Mouse (Mus musculus): ENCODE data around the gene C530008M17Rik. TPM values are rescaled to one million over a fixed set of nuclear protein-coding genes. Genes with fewer than 3 reads are reported as not detected.

The C530008M17Rik gene
- total RNA-seq, 2 experiments from 2014 or later, result 59.4 to 61.7 TPM

DNA sequence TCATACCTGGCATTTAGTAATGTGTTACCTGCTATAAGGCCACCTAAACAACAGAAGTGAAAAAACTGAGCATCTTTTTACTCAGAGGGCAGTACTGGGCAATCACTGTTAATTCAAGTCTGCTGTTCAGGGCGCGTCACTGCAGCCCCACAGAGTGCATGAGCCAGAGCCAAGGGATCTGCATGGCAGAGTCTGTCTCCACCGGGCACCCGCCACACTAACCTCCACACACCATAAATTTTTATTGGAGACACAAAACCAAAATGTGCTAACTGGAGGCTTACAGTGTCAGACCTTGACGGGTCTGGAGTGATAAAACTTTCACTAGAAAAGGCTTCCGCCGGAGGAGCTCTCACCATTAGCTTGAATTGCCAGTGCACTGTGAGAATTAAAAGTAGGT lies 57.4 kb downstream of the C530008M17Rik start:
- intact Hi-C loops (cut with DNase I), result no loop called here
- Histone ChIP-seq H3K4me3 (no peak overlapping the region), H3K27ac (no peak overlapping the region)
- DNase-seq (ENCODE audit: extremely low spot score in 1 of 2, low spot score in 2 of 2), result no peak
- no peak for TF ChIP-seq CTCF (IDR thresholded peaks at IDR 0.05)

GRCm38 (mm10) chr5:76719954-76720353 lies 63.6 kb downstream of the C530008M17Rik start:
- no peak overlapping the region for H3K27ac ChIP-seq
- no peak for TF ChIP-seq CTCF (IDR thresholded peaks at IDR 0.05)
- intact Hi-C loops (cut with DNase I), result loop anchor here (5.0 kb wide), 1 partner anchor 122 kb away; no protein-coding TSS in a partner anchor

GRCm38 (mm10) chr5:76724878-76725277 lies 68.6 kb downstream of the C530008M17Rik start:
- no peak overlapping the region for H3K4me3 ChIP-seq
- H3K27ac ChIP-seq, result no peak overlapping the region
- intact Hi-C loops (cut with DNase I), result no loop called here
- TF ChIP-seq CTCF (IDR thresholded peaks at IDR 0.05), result peak; percentile 33
- no peak for DNase-seq (ENCODE audit: extremely low spot score in 1 of 2, low spot score in 2 of 2)

More at GRCm38 (mm10) chr5:76719954-76720353, 63.6 kb downstream of the C530008M17Rik start:
- no peak overlapping the region for H3K4me3 ChIP-seq
- no peak for DNase-seq (ENCODE audit: extremely low spot score in 1 of 2, low spot score in 2 of 2)

GRCm38 (mm10) chr5:76726518-76727103 lies 70.3 kb downstream of the C530008M17Rik start:
- no peak overlapping the region for H3K27ac ChIP-seq
- intact Hi-C loops (cut with DNase I), result no loop called here
- no peak for DNase-seq (ENCODE audit: extremely low spot score in 1 of 2, low spot score in 2 of 2)
- TF ChIP-seq CTCF (IDR thresholded peaks at IDR 0.05), result no peak
- H3K4me3 ChIP-seq, result no peak overlapping the region

GRCm38 (mm10) chr5:76733055-76733641 lies 76.8 kb downstream of the C530008M17Rik start:
- Histone ChIP-seq H3K4me3 (no peak overlapping the region), H3K27ac (no peak overlapping the region)
- DNase-seq (ENCODE audit: extremely low spot score in 1 of 2, low spot score in 2 of 2), result no peak
- intact Hi-C loops (cut with DNase I), result no loop called here
- TF ChIP-seq CTCF (IDR thresholded peaks at IDR 0.05), result no peak

DNA sequence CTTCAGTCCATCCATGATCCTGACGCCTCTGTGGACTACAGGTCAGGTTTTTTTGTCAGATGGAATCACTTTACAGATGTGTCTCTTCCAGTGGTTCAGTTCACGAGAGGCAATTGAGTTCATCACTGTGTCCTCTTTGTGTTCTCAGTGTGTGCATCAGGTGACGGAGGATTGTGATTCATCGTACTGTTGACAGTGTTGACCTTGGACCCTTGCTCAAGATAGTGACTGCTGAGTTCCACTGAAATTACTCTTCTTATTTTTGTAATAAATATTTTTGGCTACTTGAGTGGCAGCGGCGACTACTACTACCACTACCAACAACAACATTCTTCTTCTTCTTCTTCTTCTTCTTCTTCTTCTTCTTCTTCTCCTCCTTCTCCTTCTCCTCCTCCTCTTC lies 85.2 kb downstream of the C530008M17Rik start:
- H3K4me3 ChIP-seq, result no peak overlapping the region
- DNase-seq (ENCODE audit: extremely low spot score in 1 of 2, low spot score in 2 of 2), result no peak
- no peak for TF ChIP-seq CTCF (IDR thresholded peaks at IDR 0.05)
- H3K27ac ChIP-seq, result no peak overlapping the region
- intact Hi-C loops (cut with DNase I), result no loop called here

DNA sequence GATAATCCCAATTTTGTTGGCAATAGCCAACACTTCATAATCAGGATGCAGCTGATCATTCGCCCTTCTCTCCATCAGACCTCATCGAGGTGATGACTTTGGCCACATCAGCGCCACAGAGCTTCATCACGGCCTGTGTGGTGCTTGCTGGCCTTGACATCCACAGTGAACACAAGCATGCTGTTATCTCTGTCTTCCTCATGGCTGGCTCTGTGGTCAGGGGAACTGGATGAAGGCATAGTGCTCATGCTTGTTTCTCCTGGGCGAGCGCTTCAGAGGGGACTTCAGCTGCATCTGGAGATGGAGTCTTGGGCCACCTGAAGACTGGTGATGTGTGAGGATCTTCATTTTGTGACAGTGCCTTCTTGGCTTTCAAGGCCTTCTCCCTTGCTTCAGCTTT lies 85.8 kb downstream of the C530008M17Rik start:
- DNase-seq (ENCODE audit: extremely low spot score in 1 of 2, low spot score in 2 of 2), result no peak
- H3K4me3 ChIP-seq, result no peak overlapping the region
- H3K27ac ChIP-seq, result no peak overlapping the region
- no peak for TF ChIP-seq CTCF (IDR thresholded peaks at IDR 0.05)
- intact Hi-C loops (cut with DNase I), result no loop called here

DNA sequence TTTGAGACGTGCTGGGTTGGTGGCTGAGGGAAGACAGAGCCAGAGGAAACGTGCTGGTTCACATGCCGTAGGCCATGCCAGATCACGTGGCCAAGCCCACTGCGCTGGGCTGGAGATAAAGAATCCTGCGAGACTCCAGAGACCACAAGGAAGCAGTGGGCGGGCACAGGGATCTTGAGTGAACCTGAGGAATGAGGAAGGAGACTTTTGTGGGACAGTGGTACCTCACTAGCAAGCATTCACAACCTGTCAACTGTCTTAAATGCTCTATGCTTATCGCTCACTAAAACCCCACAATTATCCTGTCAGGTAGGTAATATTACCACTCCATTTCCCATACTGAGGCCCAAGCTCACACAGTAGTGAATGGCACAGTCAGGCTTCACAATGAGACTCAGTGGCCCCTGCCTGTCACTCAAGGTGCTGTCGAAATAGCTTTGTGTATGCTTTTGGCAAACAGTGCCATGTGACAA lies 88.5 kb downstream of the C530008M17Rik start:
- TF ChIP-seq CTCF (IDR thresholded peaks at IDR 0.05), result no peak
- H3K27ac ChIP-seq, result no peak overlapping the region
- no peak overlapping the region for H3K4me3 ChIP-seq
- intact Hi-C loops (cut with DNase I), result no loop called here
- DNase-seq (ENCODE audit: extremely low spot score in 1 of 2, low spot score in 2 of 2), result no peak

- TF ChIP-seq CTCF (IDR thresholded peaks at IDR 0.05), result no peak
- Histone ChIP-seq H3K27ac (peak overlapping the region; percentile 9; the same call in 1 of the 2 replicates), H3K4me3 (no peak overlapping the region)
- intact Hi-C loops (cut with DNase I), result no loop called here
- no peak for DNase-seq (ENCODE audit: extremely low spot score in 1 of 2, low spot score in 2 of 2)
Observed at GRCm38 (mm10) chr5:76747851-76748250, 91.5 kb downstream of the C530008M17Rik start.

DNA sequence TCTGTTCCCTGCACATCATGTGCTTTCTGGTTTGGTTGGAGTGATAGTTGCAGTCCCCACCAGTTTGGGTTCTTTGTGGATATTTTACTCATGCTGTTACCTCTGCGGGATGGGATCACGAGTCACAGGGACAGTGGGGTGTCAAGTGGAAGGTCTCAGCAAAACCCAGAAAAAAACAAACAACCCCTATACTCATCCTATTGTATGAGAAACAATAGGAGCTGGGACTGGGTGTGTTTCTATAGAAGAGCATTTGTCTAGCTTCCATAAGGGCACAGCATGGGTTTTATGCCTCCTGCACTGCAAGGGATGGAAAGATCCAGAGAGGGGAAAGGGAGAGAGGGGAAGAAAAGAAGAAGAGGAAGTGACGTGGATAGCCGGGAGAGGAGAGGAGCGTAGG lies 96.0 kb downstream of the C530008M17Rik start:
- Histone ChIP-seq H3K4me3 (no peak overlapping the region), H3K27ac (no peak overlapping the region)
- DNase-seq (ENCODE audit: extremely low spot score in 1 of 2, low spot score in 2 of 2), result no peak
- no peak for TF ChIP-seq CTCF (IDR thresholded peaks at IDR 0.05)
- intact Hi-C loops (cut with DNase I), result no loop called here

GRCm38 (mm10) chr5:76760349-76760748 lies 104.0 kb downstream of the C530008M17Rik start:
- intact Hi-C loops (cut with DNase I), result loop anchor here (5.0 to 10.0 kb wide), 2 partner anchors 103 to 176 kb away; partner anchors contain the start of genes C530008M17Rik and Cep135
- no peak for DNase-seq (ENCODE audit: extremely low spot score in 1 of 2, low spot score in 2 of 2)
- no peak for TF ChIP-seq CTCF (IDR thresholded peaks at IDR 0.05)
- no peak overlapping the region for H3K4me3 ChIP-seq
- no peak overlapping the region for H3K27ac ChIP-seq

GRCm38 (mm10) chr5:76762030-76762698 lies 105.9 kb downstream of the C530008M17Rik start:
- no peak for DNase-seq (ENCODE audit: extremely low spot score in 1 of 2, low spot score in 2 of 2)
- intact Hi-C loops (cut with DNase I), result loop anchor here (5.0 to 10.0 kb wide), 2 partner anchors 105 to 177 kb away; partner anchors contain the start of genes C530008M17Rik and Cep135
- H3K27ac ChIP-seq, result no peak overlapping the region
- no peak for TF ChIP-seq CTCF (IDR thresholded peaks at IDR 0.05)
- no peak overlapping the region for H3K4me3 ChIP-seq
